Comparison of ENCODE assay signal across 8 mouse cellular contexts in the genomic region with DNA sequence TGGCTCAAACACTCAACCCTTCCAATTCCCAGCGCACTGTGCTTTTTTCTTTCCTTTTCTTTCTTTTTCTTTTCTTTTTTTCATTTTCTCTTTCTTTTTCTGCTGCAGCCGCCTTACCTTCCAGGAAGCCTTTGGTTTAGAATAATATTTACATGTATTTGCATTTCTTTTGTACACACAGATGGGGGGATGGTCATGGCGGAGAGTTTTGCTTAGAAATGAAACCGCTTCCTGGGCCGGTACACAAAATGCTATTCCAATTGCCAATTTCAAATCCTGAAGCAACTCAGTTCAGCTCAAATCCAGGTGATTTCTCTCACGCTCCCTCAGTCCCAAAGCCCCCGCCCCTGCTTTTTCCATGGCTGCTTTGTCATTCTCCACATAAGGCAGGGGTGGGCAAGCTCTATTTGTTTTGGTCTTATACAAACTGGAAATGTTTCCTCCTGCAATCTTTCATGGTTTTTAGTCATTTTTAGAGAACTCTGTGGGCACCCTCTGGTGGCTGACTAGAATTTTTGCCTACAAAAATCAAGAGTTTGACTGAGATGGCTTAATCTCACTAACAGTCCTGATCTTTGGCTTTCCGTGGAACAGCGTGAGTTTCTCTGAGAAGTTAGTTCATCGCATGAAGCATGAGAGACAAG.
DNase-seq lines count a peak whose midpoint lies in the region; ATAC-seq and TF ChIP-seq lines count a peak whose summit lies in the region.

No protein-coding gene starts in this region.

- intact Hi-C loops in heart, postnatal 25 days (cut with DNase I): loop anchor here (10.0 kb wide), 1 partner anchor 132 kb away; no protein-coding TSS in a partner anchor

- H3K27me3 ChIP-seq in heart, postnatal 0 days (ENCODE audit: control insufficient read depth, insufficient read depth, low read length): no peaks in the 10 kb centered on the region
- H3K27me3 ChIP-seq in forebrain, postnatal 0 days (ENCODE audit: insufficient read depth, low read length): no peaks in the 10 kb centered on the region
- H3K27me3 ChIP-seq in midbrain, embryonic 14.5 days (ENCODE audit: control insufficient read depth, insufficient read depth, low read length): no peaks in the 10 kb centered on the region

- no peaks in the 10 kb centered on the region for H3K9me3 ChIP-seq in heart, postnatal 0 days (replicated peaks; ENCODE audit: control insufficient read depth, low read length)
- no peaks in the 10 kb centered on the region for H3K9me3 ChIP-seq in forebrain, postnatal 0 days (ENCODE audit: low read length)
- H3K9me3 ChIP-seq in midbrain, embryonic 14.5 days (ENCODE audit: control insufficient read depth, low read length): no peaks in the 10 kb centered on the region

- peak; percentile 34 for TF ChIP-seq CTCF in heart, postnatal 0 days (IDR thresholded peaks at IDR 0.05; ENCODE audit: low read depth)
- TF ChIP-seq CTCF in forebrain, postnatal 0 days (IDR thresholded peaks at IDR 0.05; ENCODE audit: low read depth): peak; percentile 72

- H3K4me2 ChIP-seq in heart, postnatal 0 days (ENCODE audit: low read depth, low read length): no peak overlapping the region
- H3K4me2 ChIP-seq in forebrain, postnatal 0 days (ENCODE audit: low read depth): peak overlapping the region; percentile 32
- peak overlapping the region; percentile 31 for H3K4me2 ChIP-seq in midbrain, embryonic 14.5 days (ENCODE audit: low read length)

- no peak overlapping the region for H3K4me3 ChIP-seq in heart, postnatal 0 days (ENCODE audit: low read depth, low read length)
- no peak overlapping the region for H3K4me3 ChIP-seq in forebrain, postnatal 0 days (ENCODE audit: low read depth, low read length)
- H3K4me3 ChIP-seq in midbrain, embryonic 14.5 days (replicated peaks; ENCODE audit: low read depth, low read length): no peak overlapping the region

- H3K36me3 ChIP-seq in heart, postnatal 0 days (replicated peaks; ENCODE audit: control insufficient read depth, insufficient read depth, low read length): no peaks in the 10 kb centered on the region
- no peaks in the 10 kb centered on the region for H3K36me3 ChIP-seq in forebrain, postnatal 0 days (ENCODE audit: insufficient read depth)
- H3K36me3 ChIP-seq in midbrain, embryonic 14.5 days (ENCODE audit: control insufficient read depth, insufficient read depth, low read length): no peaks in the 10 kb centered on the region

- no peak for DNase-seq in heart, postnatal 0 days (ENCODE audit: low spot score)
- DNase-seq in heart, postnatal 25 days (ENCODE audit: low spot score): no peak
- DNase-seq in NIH3T3 (ENCODE audit: low read depth): peak; percentile 57
- DNase-seq in forebrain, postnatal 0 days: peak; percentile 78
- peak; percentile 14 to 62 for DNase-seq in kidney, postnatal 36 days
- DNase-seq in midbrain, embryonic 14.5 days: peak; percentile 81
- DNase-seq in thymus, postnatal 4 days: peak; percentile 62
- no peak for DNase-seq in c-Kit-positive CD71-positive TER-119-positive erythroid progenitor cells, embryonic 14.5 days (ENCODE audit: low spot score)

- no peak overlapping the region for H3K27ac ChIP-seq in heart, postnatal 0 days (ENCODE audit: low read depth)
- H3K27ac ChIP-seq in forebrain, postnatal 0 days (ENCODE audit: low read depth, low read length): 0 out of 2 replicates have a peak overlapping the region, but pooled peaks have one; percentile 11
- no peak overlapping the region for H3K27ac ChIP-seq in midbrain, embryonic 14.5 days (replicated peaks; ENCODE audit: low read depth, low read length)

- peaks cover 7% of the 10 kb centered on the region for H3K4me1 ChIP-seq in heart, postnatal 0 days (ENCODE audit: control insufficient read depth, insufficient read depth)
- H3K4me1 ChIP-seq in forebrain, postnatal 0 days (ENCODE audit: insufficient read depth): peaks cover 2% of the 10 kb centered on the region; the same call in 1 of the 2 replicates
- H3K4me1 ChIP-seq in midbrain, embryonic 14.5 days (ENCODE audit: control insufficient read depth, insufficient read depth, low read length): no peaks in the 10 kb centered on the region; the same call in 1 of the 2 replicates

- no peak for TF ChIP-seq EP300 in heart, postnatal 0 days (IDR thresholded peaks at IDR 0.05; ENCODE audit: low read depth)

- ATAC-seq in heart, postnatal 0 days (ENCODE audit: insufficient read depth, low read depth): no peak
- peak; percentile 74 for ATAC-seq in forebrain, postnatal 0 days
- no peak for ATAC-seq in midbrain, embryonic 14.5 days (ENCODE audit: low FRiP score, low TSS enrichment)

- no peak overlapping the region for H3K9ac ChIP-seq in heart, postnatal 0 days (replicated peaks; ENCODE audit: low read depth, low read length)
- H3K9ac ChIP-seq in forebrain, postnatal 0 days: peak overlapping the region; percentile 6; the same call in 1 of the 2 replicates
- no peak overlapping the region for H3K9ac ChIP-seq in midbrain, embryonic 14.5 days (replicated peaks; ENCODE audit: low read length)

- WGBS in heart, postnatal 0 days: 82% methylated on average over 10 of the region's 10 CpGs
- WGBS in forebrain, postnatal 0 days: 38% methylated on average over 10 of the region's 10 CpGs
- WGBS in midbrain, embryonic 14.5 days: 45% methylated on average over 10 of the region's 10 CpGs

Comparison
In these comparisons a context has a peak if more than half of its experiments do, and no peak if none do; other contexts are left out.
1. DNase-seq: peak in NIH3T3 (single experiment), forebrain, postnatal 0 days (single experiment), kidney, postnatal 36 days (2 of 2), midbrain, embryonic 14.5 days (single experiment) and thymus, postnatal 4 days (single experiment); none in heart, postnatal 0 days (single experiment), heart, postnatal 25 days (single experiment) and c-Kit-positive CD71-positive TER-119-positive erythroid progenitor cells, embryonic 14.5 days (single experiment).